Mouse (Mus musculus): Measurements from ENCODE around the gene Cadm1. TPM values are rescaled to one million over a fixed set of nuclear protein-coding genes. Genes with fewer than 3 reads are reported as not detected.

Gene Cadm1
- polyA plus RNA-seq, 1 experiment from 2014 or later, result 20.9 TPM

DNA sequence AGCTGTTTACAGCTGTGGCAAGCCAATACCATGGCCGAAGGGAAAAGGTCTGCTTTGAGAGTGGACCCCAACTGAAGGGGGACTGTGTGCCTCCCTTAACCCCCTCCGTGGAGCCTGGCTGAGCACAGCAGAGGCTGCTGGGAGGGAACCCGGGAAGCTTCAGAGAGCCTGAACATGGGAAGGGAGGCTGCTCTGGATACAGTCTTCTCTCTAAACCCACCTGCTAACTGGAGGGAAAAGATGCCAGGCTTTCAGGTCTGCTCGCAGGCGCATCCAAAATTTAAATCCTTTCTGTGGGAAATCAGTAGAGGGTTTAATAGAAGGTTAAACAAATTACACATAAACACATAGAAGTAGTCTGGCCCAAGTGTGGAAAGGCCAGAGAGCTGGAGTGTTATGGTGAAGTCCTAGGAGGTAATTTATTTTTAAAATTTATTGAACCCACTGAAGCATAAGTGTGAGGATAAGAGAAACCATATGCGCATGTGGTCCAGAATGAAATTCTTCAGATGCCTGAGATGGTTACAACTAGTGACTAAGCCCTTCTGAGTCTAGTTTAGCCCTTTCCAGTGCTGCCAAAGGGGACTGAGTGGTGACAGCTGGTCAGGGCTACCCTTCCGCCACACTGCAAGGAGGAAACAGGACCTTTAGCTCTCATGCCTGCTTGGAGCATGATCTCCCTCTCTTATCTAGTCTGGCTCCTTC, 44.9 kb downstream of the Cadm1 start:
- no peaks in the 10 kb centered on the region for H3K9me3 ChIP-seq (ENCODE audit: control insufficient read depth)
- H3K27me3 ChIP-seq (replicated peaks; ENCODE audit: control insufficient read depth, insufficient read depth, low read length), result no peaks in the 10 kb centered on the region
- no peak overlapping the region for H3K27ac ChIP-seq (ENCODE audit: low read depth, low read length)
- H3K4me1 ChIP-seq (replicated peaks; ENCODE audit: control insufficient read depth, insufficient read depth, low read length), result no peaks in the 10 kb centered on the region
- no peak overlapping the region for H3K4me2 ChIP-seq (replicated peaks; ENCODE audit: low read depth)
- no peak for TF ChIP-seq CTCF (IDR thresholded peaks at IDR 0.05; ENCODE audit: low read depth)
- no peak overlapping the region for H3K4me3 ChIP-seq (ENCODE audit: low read depth, low read length)
- ATAC-seq, result no peak
- no peak overlapping the region for H3K9ac ChIP-seq (ENCODE audit: low read depth, low read length)
- no peaks in the 10 kb centered on the region for H3K36me3 ChIP-seq (ENCODE audit: control insufficient read depth, insufficient read depth)
- 56% methylated on average over 7 of the region's 7 CpGs for WGBS

- Histone ChIP-seq H3K9ac (ENCODE audit: low read depth, low read length) (no peak overlapping the region), H3K4me3 (ENCODE audit: low read depth, low read length) (no peak overlapping the region), H3K4me2 (replicated peaks; ENCODE audit: low read depth) (no peak overlapping the region), H3K27me3 (replicated peaks; ENCODE audit: control insufficient read depth, insufficient read depth, low read length) (no peaks in the 10 kb centered on the region), H3K4me1 (replicated peaks; ENCODE audit: control insufficient read depth, insufficient read depth, low read length) (no peaks in the 10 kb centered on the region), H3K9me3 (ENCODE audit: control insufficient read depth) (no peaks in the 10 kb centered on the region), H3K36me3 (ENCODE audit: control insufficient read depth, insufficient read depth) (no peaks in the 10 kb centered on the region), H3K27ac (ENCODE audit: low read depth, low read length) (no peak overlapping the region)
- WGBS, result 68% methylated on average over 11 of the region's 11 CpGs
- TF ChIP-seq CTCF (IDR thresholded peaks at IDR 0.05; ENCODE audit: low read depth), result no peak
- no peak for ATAC-seq
Measured at GRCm38 (mm10) chr9:47575764-47576163, 45.8 kb downstream of the Cadm1 start.

GRCm38 (mm10) chr9:47579464-47579863, 49.5 kb downstream of the Cadm1 start:
- H3K27me3 ChIP-seq (replicated peaks; ENCODE audit: control insufficient read depth, insufficient read depth, low read length), result 0 out of 2 replicates have a peak, but pooled peaks cover 4% of the 10 kb centered on the region
- ATAC-seq, result no peak
- 91% methylated on average over 6 of the region's 6 CpGs for WGBS
- H3K4me3 ChIP-seq (ENCODE audit: low read depth, low read length), result no peak overlapping the region
- H3K36me3 ChIP-seq (ENCODE audit: control insufficient read depth, insufficient read depth), result no peaks in the 10 kb centered on the region
- no peak overlapping the region for H3K9ac ChIP-seq (ENCODE audit: low read depth, low read length)
- no peaks in the 10 kb centered on the region for H3K4me1 ChIP-seq (replicated peaks; ENCODE audit: control insufficient read depth, insufficient read depth, low read length)
- no peaks in the 10 kb centered on the region for H3K9me3 ChIP-seq (ENCODE audit: control insufficient read depth)
- H3K27ac ChIP-seq (ENCODE audit: low read depth, low read length), result no peak overlapping the region
- TF ChIP-seq CTCF (IDR thresholded peaks at IDR 0.05; ENCODE audit: low read depth), result no peak
- no peak overlapping the region for H3K4me2 ChIP-seq (replicated peaks; ENCODE audit: low read depth)

DNA sequence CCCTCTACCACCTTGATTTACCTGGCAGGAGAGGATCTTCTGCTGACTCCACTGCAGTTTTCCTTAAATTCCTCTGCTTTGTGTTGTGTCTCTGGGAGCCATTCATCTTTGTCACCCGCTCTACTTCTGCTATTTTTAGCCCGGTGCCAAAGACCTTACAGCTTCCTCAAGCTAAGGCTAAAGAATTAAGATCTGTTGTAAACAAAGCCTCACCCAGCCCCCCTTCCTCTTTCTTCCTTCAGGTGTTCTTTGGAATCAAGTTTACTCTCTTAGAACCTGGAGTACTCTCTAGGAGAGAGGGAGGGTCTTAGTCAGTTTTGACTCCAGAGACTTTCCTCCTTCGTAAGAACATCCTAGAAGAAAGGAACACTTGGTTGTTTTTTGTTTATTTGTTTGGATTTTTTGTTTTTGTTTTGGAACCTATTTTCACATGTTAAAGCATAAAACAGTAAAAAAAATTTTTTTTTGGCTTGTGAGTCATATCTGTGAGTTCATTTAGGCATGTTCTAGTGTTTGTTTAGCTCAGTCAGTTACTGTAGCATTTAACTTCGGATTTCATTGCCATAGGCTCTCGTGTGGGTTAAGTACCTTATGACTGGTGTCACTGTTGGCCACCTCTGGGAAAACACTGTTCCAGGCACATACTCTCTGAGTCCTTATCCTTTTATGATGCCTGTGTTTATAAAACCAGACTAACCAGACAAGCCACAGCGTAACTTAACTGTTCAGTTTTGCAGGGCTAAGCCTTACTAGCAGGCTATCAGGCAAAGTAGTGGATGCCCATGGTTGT, 51.8 kb downstream of the Cadm1 start:
- no peak for ATAC-seq
- Histone ChIP-seq H3K27ac (ENCODE audit: low read depth, low read length) (no peak overlapping the region), H3K36me3 (ENCODE audit: control insufficient read depth, insufficient read depth) (no peaks in the 10 kb centered on the region)

DNA sequence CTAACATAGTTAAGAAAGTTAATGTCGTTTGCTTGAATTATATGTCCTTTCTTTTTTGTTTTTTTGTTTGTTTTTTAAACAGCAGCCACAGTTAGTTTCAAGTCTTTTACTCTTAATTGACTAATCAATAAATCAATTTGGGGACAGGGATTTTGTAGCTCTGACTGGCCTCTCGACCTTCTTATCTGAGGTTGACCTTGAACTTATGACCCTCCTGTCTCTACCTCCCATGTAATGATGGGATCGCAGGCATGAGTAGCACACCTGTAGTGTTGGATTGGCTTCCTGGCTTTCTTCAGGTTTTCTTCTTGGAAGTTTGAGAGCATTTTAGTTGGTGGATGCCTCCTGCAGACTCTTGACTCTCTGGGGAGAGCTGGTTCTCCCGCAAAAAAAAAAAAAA, 53.3 kb downstream of the Cadm1 start:
- no peaks in the 10 kb centered on the region for H3K36me3 ChIP-seq (ENCODE audit: control insufficient read depth, insufficient read depth)
- 75% methylated on average over 4 of the region's 4 CpGs for WGBS
- H3K4me2 ChIP-seq (replicated peaks; ENCODE audit: low read depth), result no peak overlapping the region
- no peak for TF ChIP-seq CTCF (IDR thresholded peaks at IDR 0.05; ENCODE audit: low read depth)
- no peaks in the 10 kb centered on the region for H3K9me3 ChIP-seq (ENCODE audit: control insufficient read depth)
- no peak overlapping the region for H3K4me3 ChIP-seq (ENCODE audit: low read depth, low read length)
- H3K27me3 ChIP-seq (replicated peaks; ENCODE audit: control insufficient read depth, insufficient read depth, low read length), result peaks cover 4% of the 10 kb centered on the region; the same call in 1 of the 2 replicates
- ATAC-seq, result no peak
- H3K9ac ChIP-seq (ENCODE audit: low read depth, low read length), result no peak overlapping the region
- no peaks in the 10 kb centered on the region for H3K4me1 ChIP-seq (replicated peaks; ENCODE audit: control insufficient read depth, insufficient read depth, low read length)
- no peak overlapping the region for H3K27ac ChIP-seq (ENCODE audit: low read depth, low read length)

More for the DNA sequence above, 51.8 kb downstream of the Cadm1 start:
- TF ChIP-seq CTCF (IDR thresholded peaks at IDR 0.05; ENCODE audit: low read depth), result no peak
- H3K4me1 ChIP-seq (replicated peaks; ENCODE audit: control insufficient read depth, insufficient read depth, low read length), result no peaks in the 10 kb centered on the region
- 0 out of 2 replicates have a peak, but pooled peaks cover 4% of the 10 kb centered on the region for H3K27me3 ChIP-seq (replicated peaks; ENCODE audit: control insufficient read depth, insufficient read depth, low read length)
- no peak overlapping the region for H3K4me2 ChIP-seq (replicated peaks; ENCODE audit: low read depth)
- no peak overlapping the region for H3K9ac ChIP-seq (ENCODE audit: low read depth, low read length)
- 47% methylated on average over 6 of the region's 6 CpGs for WGBS
- no peak overlapping the region for H3K4me3 ChIP-seq (ENCODE audit: low read depth, low read length)
- H3K9me3 ChIP-seq (ENCODE audit: control insufficient read depth), result no peaks in the 10 kb centered on the region

DNA sequence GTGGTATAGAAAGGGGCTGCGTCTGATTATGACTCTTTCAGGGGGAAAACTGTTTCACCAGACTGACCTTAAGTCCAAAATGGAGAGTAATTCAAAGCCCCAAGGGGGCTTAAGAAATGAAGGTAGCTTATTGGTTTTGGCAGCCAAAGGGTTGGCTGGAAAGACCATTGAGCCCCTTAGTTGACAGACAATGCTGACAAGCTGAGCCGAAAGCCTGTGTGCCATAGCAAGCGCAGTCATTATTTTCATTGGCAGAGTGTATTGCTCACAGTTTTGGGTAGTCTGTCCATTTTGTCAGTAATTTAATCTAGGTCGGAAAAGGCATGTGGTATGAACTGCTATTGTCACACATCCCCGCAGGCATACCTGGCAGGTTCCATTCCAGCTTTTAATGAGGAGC, 56.2 kb downstream of the Cadm1 start:
- no peaks in the 10 kb centered on the region for H3K4me1 ChIP-seq (replicated peaks; ENCODE audit: control insufficient read depth, insufficient read depth, low read length)
- H3K9ac ChIP-seq (ENCODE audit: low read depth, low read length), result no peak overlapping the region
- H3K36me3 ChIP-seq (ENCODE audit: control insufficient read depth, insufficient read depth), result no peaks in the 10 kb centered on the region
- no peak for ATAC-seq
- no peak for TF ChIP-seq CTCF (IDR thresholded peaks at IDR 0.05; ENCODE audit: low read depth)
- no peak overlapping the region for H3K27ac ChIP-seq (ENCODE audit: low read depth, low read length)
- no peak overlapping the region for H3K4me2 ChIP-seq (replicated peaks; ENCODE audit: low read depth)
- no peak overlapping the region for H3K4me3 ChIP-seq (ENCODE audit: low read depth, low read length)
- no peaks in the 10 kb centered on the region for H3K9me3 ChIP-seq (ENCODE audit: control insufficient read depth)
- 94% methylated on average over 5 of the region's 5 CpGs for WGBS
- H3K27me3 ChIP-seq (replicated peaks; ENCODE audit: control insufficient read depth, insufficient read depth, low read length), result peaks cover 4% of the 10 kb centered on the region; the same call in 1 of the 2 replicates
